Mouse (Mus musculus) forebrain, embryonic 13.5 days (tissue): ENCODE data around the gene Adgrv1. TPM values are rescaled to one million over a fixed set of nuclear protein-coding genes. Genes with fewer than 3 reads are reported as not detected.

Experiments
- ATAC-seq: fragments of 200-750 bp; cut with Nextera tagmentation; 2 replicates; pipeline ENCODE4 v1.8.0; 2017
- H3K27ac ChIP-seq: fragments of 300-500 bp; sonication (generic); 2 replicates; pipeline ENCODE4 v1.5.1; 2015; ENCODE audit warnings: inconsistent platforms, mild to moderate bottlenecking, moderate library complexity
- H3K27me3 ChIP-seq: fragments of 300-500 bp; sonication (generic); 2 replicates; pipeline ENCODE4 v1.6.1; 2015; ENCODE audit warnings: mild to moderate bottlenecking, inconsistent platforms
- H3K36me3 ChIP-seq: fragments of 300-500 bp; sonication (generic); 2 replicates; pipeline ENCODE4 v1.6.1; 2015; ENCODE audit warnings: mild to moderate bottlenecking, inconsistent platforms; ENCODE audit not compliant: poor library complexity, severe bottlenecking
- H3K4me1 ChIP-seq: fragments of 300-500 bp; sonication (generic); 2 replicates; pipeline ENCODE4 v1.6.1; 2015; ENCODE audit warnings: inconsistent platforms
- H3K4me2 ChIP-seq: fragments of 300-500 bp; sonication (generic); 2 replicates; pipeline ENCODE4 v1.6.1; 2015; ENCODE audit warnings: inconsistent platforms, mild to moderate bottlenecking, moderate library complexity
- H3K4me3 ChIP-seq: fragments of 300-500 bp; sonication (generic); 2 replicates; pipeline ENCODE4 v1.5.1; 2015; ENCODE audit warnings: mild to moderate bottlenecking, inconsistent platforms
- H3K9ac ChIP-seq: fragments of 300-500 bp; sonication (generic); 2 replicates; pipeline ENCODE4 v1.6.1; 2015; ENCODE audit warnings: mild to moderate bottlenecking, inconsistent platforms
- H3K9me3 ChIP-seq: fragments of 300-500 bp; sonication (generic); replicated peaks from 2 replicates; pipeline ENCODE4 v1.6.1; 2016; ENCODE audit warnings: inconsistent platforms
- WGBS: fragments of 180-500 bp; shearing (Covaris S2); methylation state at CpG from one replicate; pipeline ENCODE4 v1.1.7; 2015; 5-methylcytosine and 5-hydroxymethylcytosine counted together
- polyA plus RNA-seq: library from polyadenylated mRNA; unstranded; fragments of >200 nt; fragmentation: Nextera tagmentation; extraction: Ambion mirVana; gene quantifications from 2 replicates; pipeline ENCODE4 v1.2.1, GENCODE M21; 2015

Adgrv1 gene
- polyA plus RNA-seq, 1 experiment from 2014 or later, result 31.3 TPM

GRCm38 (mm10) chr13:81596910-81597607 lies 35.9 kb downstream of the Adgrv1 start:
- 9% methylated on average over 9 of the region's 9 CpGs for WGBS
- H3K27me3 ChIP-seq, result no peaks in the 10 kb centered on the region
- no peak overlapping the region for H3K9ac ChIP-seq
- peak overlapping the region; percentile 26 for H3K4me2 ChIP-seq
- ATAC-seq, result peak; percentile 56; the same call in 1 of the 2 replicates
- H3K9me3 ChIP-seq, result no peaks in the 10 kb centered on the region
- peak overlapping the region; percentile 57 for H3K27ac ChIP-seq
- H3K36me3 ChIP-seq, result peaks cover 10% of the 10 kb centered on the region
- H3K4me1 ChIP-seq, result peaks cover 23% of the 10 kb centered on the region
- H3K4me3 ChIP-seq, result no peak overlapping the region

GRCm38 (mm10) chr13:81578692-81579091 lies 54.3 kb downstream of the Adgrv1 start:
- ATAC-seq, result no peak
- no peak overlapping the region for H3K4me3 ChIP-seq
- no peak overlapping the region for H3K4me2 ChIP-seq
- 97% methylated on average over 8 of the region's 8 CpGs for WGBS
- no peaks in the 10 kb centered on the region for H3K9me3 ChIP-seq
- no peak overlapping the region for H3K9ac ChIP-seq
- no peaks in the 10 kb centered on the region for H3K4me1 ChIP-seq
- peaks cover 33% of the 10 kb centered on the region for H3K36me3 ChIP-seq
- no peaks in the 10 kb centered on the region for H3K27me3 ChIP-seq
- H3K27ac ChIP-seq, result no peak overlapping the region

GRCm38 (mm10) chr13:81570241-81570821 lies 62.6 kb downstream of the Adgrv1 start:
- H3K4me1 ChIP-seq, result peaks cover 7% of the 10 kb centered on the region
- H3K36me3 ChIP-seq, result 0 out of 2 replicates have a peak, but pooled peaks cover 6% of the 10 kb centered on the region
- H3K9me3 ChIP-seq, result no peaks in the 10 kb centered on the region
- no peaks in the 10 kb centered on the region for H3K27me3 ChIP-seq
- H3K27ac ChIP-seq, result peak overlapping the region; percentile 20; the same call in 1 of the 2 replicates
- 24% methylated on average over 12 of the region's 12 CpGs for WGBS
- peak overlapping the region; percentile 53 for H3K4me2 ChIP-seq
- H3K9ac ChIP-seq, result peak overlapping the region; percentile 53
- peak; percentile 86 for ATAC-seq
- peak overlapping the region; percentile 25 for H3K4me3 ChIP-seq

GRCm38 (mm10) chr13:81550024-81550423 lies 82.9 kb downstream of the Adgrv1 start:
- WGBS, result 71% methylated on average over 1 of the region's 1 CpGs
- peaks cover 7% of the 10 kb centered on the region for H3K36me3 ChIP-seq

GRCm38 (mm10) chr13:81534916-81535315 lies 98.0 kb downstream of the Adgrv1 start:
- WGBS, result 96% methylated on average over 2 of the region's 2 CpGs
- H3K36me3 ChIP-seq, result peaks cover 42% of the 10 kb centered on the region
- H3K4me2 ChIP-seq, result no peak overlapping the region
- no peak overlapping the region for H3K9ac ChIP-seq
- H3K27ac ChIP-seq, result no peak overlapping the region
- H3K9me3 ChIP-seq, result no peaks in the 10 kb centered on the region
- H3K4me3 ChIP-seq, result no peak overlapping the region
- H3K27me3 ChIP-seq, result no peaks in the 10 kb centered on the region
- no peaks in the 10 kb centered on the region for H3K4me1 ChIP-seq
- no peak for ATAC-seq

More at GRCm38 (mm10) chr13:81550024-81550423, 82.9 kb downstream of the Adgrv1 start:
- Histone ChIP-seq H3K9ac (no peak overlapping the region), H3K9me3 (no peaks in the 10 kb centered on the region), H3K27me3 (no peaks in the 10 kb centered on the region), H3K4me2 (no peak overlapping the region), H3K4me1 (no peaks in the 10 kb centered on the region), H3K27ac (no peak overlapping the region), H3K4me3 (no peak overlapping the region)
- ATAC-seq, result peak; percentile 30; the same call in 1 of the 2 replicates

GRCm38 (mm10) chr13:81526687-81527086 lies 106.3 kb downstream of the Adgrv1 start:
- Histone ChIP-seq H3K4me1 (no peaks in the 10 kb centered on the region), H3K27ac (no peak overlapping the region), H3K9me3 (no peaks in the 10 kb centered on the region), H3K9ac (no peak overlapping the region), H3K27me3 (no peaks in the 10 kb centered on the region), H3K4me3 (no peak overlapping the region), H3K36me3 (peaks cover 20% of the 10 kb centered on the region), H3K4me2 (no peak overlapping the region)
- peak; percentile 81 for ATAC-seq
- WGBS, result 60% methylated on average over 4 of the region's 4 CpGs

- no peak overlapping the region for H3K4me3 ChIP-seq
- no peak overlapping the region for H3K4me2 ChIP-seq
- no peak overlapping the region for H3K27ac ChIP-seq
- H3K9ac ChIP-seq, result no peak overlapping the region
- H3K27me3 ChIP-seq, result no peaks in the 10 kb centered on the region
- ATAC-seq, result no peak
- 90% methylated on average over 7 of the region's 7 CpGs for WGBS
- no peaks in the 10 kb centered on the region for H3K4me1 ChIP-seq
- H3K9me3 ChIP-seq, result no peaks in the 10 kb centered on the region
- peaks cover 20% of the 10 kb centered on the region for H3K36me3 ChIP-seq
Measured at GRCm38 (mm10) chr13:81510142-81510541, 122.8 kb downstream of the Adgrv1 start.

- Histone ChIP-seq H3K9me3 (no peaks in the 10 kb centered on the region), H3K4me2 (no peak overlapping the region), H3K4me1 (no peaks in the 10 kb centered on the region), H3K4me3 (no peak overlapping the region), H3K9ac (no peak overlapping the region), H3K27ac (no peak overlapping the region), H3K36me3 (peaks cover 44% of the 10 kb centered on the region), H3K27me3 (no peaks in the 10 kb centered on the region)
- ATAC-seq, result no peak
- 77% methylated on average over 3 of the region's 3 CpGs for WGBS
Measured at GRCm38 (mm10) chr13:81497035-81497434, 135.9 kb downstream of the Adgrv1 start.

GRCm38 (mm10) chr13:81491971-81492370 lies 141.0 kb downstream of the Adgrv1 start:
- Histone ChIP-seq H3K9ac (no peak overlapping the region), H3K27ac (no peak overlapping the region), H3K36me3 (peaks cover 51% of the 10 kb centered on the region), H3K4me2 (no peak overlapping the region), H3K9me3 (no peaks in the 10 kb centered on the region), H3K27me3 (no peaks in the 10 kb centered on the region), H3K4me1 (no peaks in the 10 kb centered on the region), H3K4me3 (no peak overlapping the region)
- 89% methylated on average over 7 of the region's 7 CpGs for WGBS
- ATAC-seq, result peak; percentile 52; the same call in 1 of the 2 replicates

- Histone ChIP-seq H3K4me1 (0 out of 2 replicates have a peak, but pooled peaks cover 7% of the 10 kb centered on the region), H3K36me3 (peaks cover 29% of the 10 kb centered on the region), H3K27ac (no peak overlapping the region), H3K4me3 (no peak overlapping the region), H3K27me3 (no peaks in the 10 kb centered on the region), H3K4me2 (no peak overlapping the region), H3K9me3 (no peaks in the 10 kb centered on the region), H3K9ac (no peak overlapping the region)
- ATAC-seq, result no peak
Measured at GRCm38 (mm10) chr13:81486980-81487379, 146.0 kb downstream of the Adgrv1 start.

- H3K27me3 ChIP-seq, result no peaks in the 10 kb centered on the region
Measured at GRCm38 (mm10) chr13:81473750-81474149, 159.2 kb downstream of the Adgrv1 start.

GRCm38 (mm10) chr13:81466661-81467060 lies 166.3 kb downstream of the Adgrv1 start:
- no peaks in the 10 kb centered on the region for H3K27me3 ChIP-seq
- peaks cover 17% of the 10 kb centered on the region for H3K36me3 ChIP-seq
- no peak overlapping the region for H3K9ac ChIP-seq
- no peak overlapping the region for H3K4me3 ChIP-seq
- ATAC-seq, result peak; percentile 43; the same call in 1 of the 2 replicates
- no peaks in the 10 kb centered on the region for H3K9me3 ChIP-seq
- no peak overlapping the region for H3K4me2 ChIP-seq
- WGBS, result 76% methylated on average over 4 of the region's 4 CpGs
- no peaks in the 10 kb centered on the region for H3K4me1 ChIP-seq
- no peak overlapping the region for H3K27ac ChIP-seq

More at GRCm38 (mm10) chr13:81473750-81474149, 159.2 kb downstream of the Adgrv1 start:
- H3K4me1 ChIP-seq, result no peaks in the 10 kb centered on the region
- no peak for ATAC-seq
- H3K9ac ChIP-seq, result no peak overlapping the region
- H3K27ac ChIP-seq, result no peak overlapping the region
- no peak overlapping the region for H3K4me2 ChIP-seq
- H3K4me3 ChIP-seq, result no peak overlapping the region
- peaks cover 21% of the 10 kb centered on the region for H3K36me3 ChIP-seq
- H3K9me3 ChIP-seq, result no peaks in the 10 kb centered on the region
